Mouse (Mus musculus) CH12.LX (cell line): Measurements from ENCODE around the gene Acbd6.

Experiments
- CTCF ChIP-seq, 2 experiments: IDR thresholded peaks in 1 of 2; conservative IDR thresholded peaks in 1 of 2; 2 replicates each; pipeline ENCODE4 v1.5.1; 2011 to 2012; ENCODE audit warnings: low read depth in 2 of 2, low read length in 2 of 2, improper control_type of control experiment in 1 of 2, inconsistent platforms in 1 of 2, mild to moderate bottlenecking in 1 of 2, moderate library complexity in 1 of 2
- ETS1 ChIP-seq: conservative IDR thresholded peaks from 2 replicates; pipeline ENCODE4 v1.6.1; 2012; ENCODE audit warnings: low read depth, mild to moderate bottlenecking, inconsistent platforms, low read length, improper control_type of control experiment, moderate library complexity
- MEF2A ChIP-seq: IDR thresholded peaks from 2 replicates; pipeline ENCODE4 v1.6.1; 2014; ENCODE audit warnings: low read depth, mild to moderate bottlenecking, inconsistent platforms, low read length, improper control_type of control experiment, borderline replicate concordance
- NRF1 ChIP-seq: IDR thresholded peaks from 2 replicates; pipeline ENCODE4 v1.6.1; 2014; ENCODE audit warnings: low read depth, mild to moderate bottlenecking, inconsistent platforms, low read length, improper control_type of control experiment, moderate library complexity
- POLR2A ChIP-seq: IDR thresholded peaks from 2 replicates; pipeline ENCODE4 v1.6.1; 2011; ENCODE audit warnings: low read depth, mild to moderate bottlenecking, improper control_type of control experiment, low read length
- ZC3H11A ChIP-seq: IDR thresholded peaks from 2 replicates; pipeline ENCODE4 v1.6.1; 2012; ENCODE audit warnings: low read depth, mild to moderate bottlenecking, inconsistent platforms, low read length, improper control_type of control experiment

DNA sequence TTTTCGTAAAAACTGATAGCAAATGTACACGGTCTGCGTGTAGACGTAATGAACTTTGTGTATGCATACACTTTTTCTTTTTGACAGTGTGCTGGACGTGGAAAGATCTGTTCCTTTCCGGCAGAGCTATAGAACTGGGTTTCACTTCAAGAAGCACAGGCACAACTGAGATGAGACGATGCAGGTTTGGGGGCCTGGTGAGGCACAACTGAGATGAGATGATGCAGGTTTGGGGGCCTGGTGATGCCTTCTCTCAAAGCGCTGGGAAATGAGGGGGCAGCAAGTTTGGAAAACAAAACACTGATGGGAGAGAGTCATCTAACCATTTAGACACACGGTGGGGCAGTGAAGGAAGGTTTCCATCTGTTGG lies 293 bp upstream of the Acbd6 start:
- TF ChIP-seq CTCF (conservative IDR thresholded peaks at IDR 0.05 in 1 of 2, IDR thresholded peaks at IDR 0.05 in 1 of 2; ENCODE audit: low read depth in 2 of 2, low read length in 2 of 2) = no peak
- TF ChIP-seq MEF2A = no peak
- TF ChIP-seq ETS1 = no peak
- TF ChIP-seq POLR2A = no peak
- no peak for TF ChIP-seq NRF1
- TF ChIP-seq ZC3H11A = no peak
